Mouse (Mus musculus): ENCODE results near the gene Crim1. TPM values are rescaled to one million over a fixed set of nuclear protein-coding genes. Genes with fewer than 3 reads are reported as not detected.

Crim1 gene
- total RNA-seq, 2 experiments from 2014 or later: 0.84 TPM; not detected in 1

GRCm38 (mm10) chr17:78401311-78401710 is 201.3 kb downstream of the Crim1 start:
- ATAC-seq (replicated peaks; ENCODE audit: low FRiP score, poor library complexity, severe bottlenecking): no peak

GRCm38 (mm10) chr17:78401713-78402112 is 201.7 kb downstream of the Crim1 start:
- ATAC-seq (replicated peaks; ENCODE audit: low FRiP score, poor library complexity, severe bottlenecking): no peak

GRCm38 (mm10) chr17:78402174-78402573 is 202.1 kb downstream of the Crim1 start:
- ATAC-seq (replicated peaks; ENCODE audit: low FRiP score, poor library complexity, severe bottlenecking): no peak

DNA sequence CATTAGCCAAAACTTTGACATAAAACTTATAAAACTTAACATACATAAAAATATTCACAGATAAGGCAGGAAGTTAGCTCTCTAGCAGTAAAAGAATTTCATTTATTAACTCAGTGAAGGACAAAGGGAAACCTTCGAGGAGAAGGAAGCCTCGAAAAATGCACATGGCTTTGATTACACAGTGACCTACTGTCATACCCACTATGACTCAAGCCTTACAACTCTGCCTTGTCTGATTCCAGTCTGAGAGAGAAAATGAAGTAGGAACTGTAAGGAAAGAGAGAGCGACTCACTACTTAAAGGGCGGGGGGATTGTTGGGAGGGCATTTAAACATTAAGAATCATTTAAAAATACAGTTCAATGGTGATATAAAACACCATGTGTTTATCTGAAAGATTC is 203.2 kb downstream of the Crim1 start:
- ATAC-seq (replicated peaks; ENCODE audit: low FRiP score, poor library complexity, severe bottlenecking): no peak

DNA sequence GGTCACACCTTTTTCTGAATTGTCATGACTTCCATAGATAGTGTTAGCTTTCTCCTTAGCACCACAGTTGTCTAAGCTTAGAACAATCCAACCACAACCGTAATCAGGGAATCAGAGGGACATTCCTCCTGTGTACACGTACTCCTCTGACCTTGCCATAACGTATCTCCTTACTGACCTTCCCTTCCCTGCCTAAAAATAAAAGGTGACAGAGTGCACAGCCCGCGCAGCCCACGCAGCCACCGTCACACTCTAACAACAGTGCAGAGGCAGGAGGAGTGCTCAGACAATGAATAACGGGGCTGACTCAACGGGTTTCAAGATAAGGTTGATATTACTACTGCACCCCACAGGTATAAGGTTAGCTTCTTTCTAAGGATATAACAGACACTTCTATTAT is 203.8 kb downstream of the Crim1 start:
- no peak for ATAC-seq (replicated peaks; ENCODE audit: low FRiP score, poor library complexity, severe bottlenecking)

GRCm38 (mm10) chr17:78405336-78405735 is 205.3 kb downstream of the Crim1 start:
- ATAC-seq (replicated peaks; ENCODE audit: low FRiP score, poor library complexity, severe bottlenecking): no peak

DNA sequence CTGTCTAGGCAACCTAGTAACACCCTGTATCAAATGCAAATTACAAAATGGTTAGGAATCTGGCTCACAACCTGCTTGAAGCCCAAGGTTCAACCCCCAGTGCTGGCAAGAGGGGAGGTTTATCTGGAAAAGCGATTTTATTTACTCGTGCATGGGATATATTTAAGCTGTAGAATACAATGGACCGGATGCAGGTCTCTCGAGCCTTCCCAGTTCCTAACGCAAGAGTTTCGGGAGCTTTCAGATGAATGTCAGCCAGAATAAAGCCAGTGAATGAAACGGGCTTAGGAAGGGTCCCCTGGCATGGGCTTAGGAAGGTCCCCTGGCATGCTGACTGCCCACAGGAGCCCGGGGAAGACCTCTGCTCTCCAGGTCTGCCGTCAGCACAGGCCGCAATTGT is 206.8 kb downstream of the Crim1 start:
- no peak for ATAC-seq (replicated peaks; ENCODE audit: low FRiP score, poor library complexity, severe bottlenecking)

DNA sequence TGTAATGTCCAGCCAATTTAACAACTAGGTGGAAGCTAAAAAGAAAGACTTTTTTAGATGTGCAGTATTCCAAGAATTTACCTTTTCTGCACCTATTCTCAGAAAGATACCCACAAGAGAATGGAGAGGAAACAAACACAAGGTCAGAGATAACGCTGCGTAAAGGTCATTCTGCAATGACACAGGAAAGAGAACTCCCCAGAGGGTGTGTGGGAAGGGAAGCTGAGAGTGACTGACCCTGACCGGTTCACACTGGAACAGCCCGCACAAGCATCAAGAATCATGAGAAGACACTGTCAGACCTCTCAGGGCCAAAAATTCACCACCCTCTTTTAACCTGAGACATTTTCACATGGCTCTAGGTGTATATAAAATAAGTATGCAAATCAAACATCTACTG is 207.5 kb downstream of the Crim1 start:
- no peak for ATAC-seq (replicated peaks; ENCODE audit: low FRiP score, poor library complexity, severe bottlenecking)

DNA sequence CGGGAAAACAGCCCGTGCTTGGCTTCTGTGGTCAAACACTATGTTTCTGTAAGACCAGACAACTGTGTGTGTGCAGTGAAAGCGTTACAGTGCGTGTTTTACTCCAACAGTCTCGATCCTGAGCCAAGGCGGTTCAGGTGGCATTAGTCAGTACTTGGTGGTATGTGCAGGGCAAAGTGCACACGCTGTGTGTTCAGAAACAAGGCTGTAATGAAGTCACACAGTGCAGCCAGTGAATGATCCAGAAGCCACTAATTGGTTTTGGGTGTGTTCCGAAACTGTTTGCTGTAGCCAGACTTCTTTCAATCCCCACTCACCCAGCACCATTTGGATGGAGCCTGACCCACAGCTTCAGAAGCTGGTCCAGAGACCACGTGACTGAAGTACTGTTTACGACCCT is 208.3 kb downstream of the Crim1 start:
- no peak for ATAC-seq (replicated peaks; ENCODE audit: low FRiP score, poor library complexity, severe bottlenecking)

- no peak for ATAC-seq (replicated peaks; ENCODE audit: low FRiP score, poor library complexity, severe bottlenecking)
Observed at GRCm38 (mm10) chr17:78409900-78410299, 209.9 kb downstream of the Crim1 start.

DNA sequence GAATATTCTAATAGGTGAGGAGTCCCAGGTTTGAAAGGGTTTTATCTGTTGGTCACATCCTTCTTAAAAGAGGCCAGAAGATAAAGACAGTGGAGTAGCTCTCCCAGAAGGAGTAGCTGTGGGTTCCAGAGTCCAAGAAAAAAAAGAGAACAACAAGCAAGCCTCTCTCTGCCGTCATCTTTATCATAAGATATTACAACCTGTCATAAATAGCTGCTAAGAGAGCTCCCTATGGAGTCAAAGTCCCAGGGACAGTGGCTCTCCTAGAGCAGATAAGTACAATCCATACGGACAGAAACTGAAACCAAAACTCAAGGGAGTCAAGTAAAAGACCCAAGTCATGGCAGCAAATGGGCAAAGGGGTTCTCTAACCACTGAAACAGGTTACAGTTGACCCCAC is 215.2 kb downstream of the Crim1 start:
- no peak for ATAC-seq (replicated peaks; ENCODE audit: low FRiP score, poor library complexity, severe bottlenecking)

DNA sequence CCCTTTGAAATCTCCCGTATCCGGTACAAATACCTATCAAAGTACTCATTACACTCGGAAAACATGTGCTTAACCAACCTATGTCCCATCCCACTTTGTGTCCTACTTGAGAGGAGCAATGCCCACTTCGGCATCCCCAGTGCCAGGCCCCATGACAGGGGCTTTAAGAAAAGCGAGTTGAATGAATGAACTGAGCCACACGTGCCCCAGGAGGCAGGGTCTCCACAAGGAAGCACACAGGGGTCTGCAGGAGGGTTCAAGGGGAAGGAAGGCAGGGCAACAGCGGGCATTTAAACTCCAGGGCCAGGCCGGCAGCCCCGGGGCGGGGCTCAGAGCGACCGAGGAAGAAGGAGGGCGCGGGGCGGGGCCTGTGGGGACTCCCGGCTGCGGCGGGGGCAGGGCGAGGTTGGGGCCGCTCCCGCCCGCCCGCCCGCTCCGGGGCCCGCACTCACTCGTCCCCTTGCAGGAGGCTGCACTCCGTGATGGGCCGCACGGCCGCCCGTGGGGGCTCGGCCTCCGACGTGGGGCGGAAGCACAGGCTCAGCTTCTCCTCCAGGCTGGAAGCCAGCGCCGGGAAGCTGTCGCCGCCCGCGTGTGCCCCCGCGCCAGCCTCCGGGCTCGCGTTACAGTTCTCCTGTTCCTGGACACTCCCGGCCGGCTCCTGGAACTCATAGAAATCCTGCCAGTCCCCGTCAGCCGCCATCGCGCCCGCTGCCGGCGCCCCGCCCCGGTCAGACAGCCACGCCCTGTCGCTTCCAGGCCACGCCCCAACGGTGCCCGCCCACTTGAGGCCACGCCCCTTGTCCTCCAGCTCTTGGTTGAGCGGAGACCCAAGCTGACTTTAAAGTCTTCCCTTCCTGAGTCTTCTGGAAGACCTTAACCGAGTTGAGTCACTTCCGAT is 217.6 kb downstream of the Crim1 start, which contains the start of gene Fez2:
Fez2 (minus strand) TSS at position 772 of the 901 bp plus-strand sequence.
- peak; percentile 94 for ATAC-seq (replicated peaks; ENCODE audit: low FRiP score, poor library complexity, severe bottlenecking)

- no peak for ATAC-seq (replicated peaks; ENCODE audit: low FRiP score, poor library complexity, severe bottlenecking)
Observed at GRCm38 (mm10) chr17:78419216-78419615, 219.2 kb downstream of the Crim1 start.

DNA sequence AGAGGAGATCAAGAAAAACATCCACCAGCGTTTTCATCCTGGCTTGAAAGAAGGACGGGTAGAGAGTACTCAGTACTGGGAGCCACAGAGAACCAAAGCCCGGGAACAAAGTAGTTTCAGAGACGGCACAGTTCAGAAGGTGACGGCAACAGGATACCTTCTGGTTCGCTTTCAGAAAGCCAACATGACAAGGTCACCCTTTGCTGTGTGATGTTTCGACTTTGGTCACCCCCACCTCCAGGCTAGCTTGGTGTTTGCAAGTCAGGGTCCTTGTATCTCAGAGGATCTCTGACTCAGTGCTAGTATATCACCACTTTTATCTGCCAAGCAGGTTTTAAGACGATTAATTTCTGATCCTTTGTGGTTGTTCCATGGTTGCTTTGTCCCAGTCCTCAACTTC is 225.0 kb downstream of the Crim1 start:
- no peak for ATAC-seq (replicated peaks; ENCODE audit: low FRiP score, poor library complexity, severe bottlenecking)

Other genes with a start within 250 kb of the Crim1 start
- gene Fez2, start 217.9 kb downstream of the Crim1 start, total RNA-seq (2015; ENCODE audit: low replicate concordance): 5.9 and 14.8 TPM in 2 replicates
- 9.6 and 10.7 TPM in 2 replicates for gene Fez2, start 217.9 kb downstream of the Crim1 start, total RNA-seq (2017; ENCODE audit: low replicate concordance)

All from erythroid progenitor cell, adult 5-6 weeks (primary cell).